Mouse (Mus musculus) limb, embryonic 12.5 days (tissue): Measurements from ENCODE around the gene Taf1a. TPM values are rescaled to one million over a fixed set of nuclear protein-coding genes. Genes with fewer than 3 reads are reported as not detected.

ENCODE experiments used
- polyA plus RNA-seq: library from polyadenylated mRNA; unstranded; fragments of >200 nt; fragmentation: Nextera tagmentation; extraction: Ambion mirVana; gene quantifications from 2 replicates; pipeline ENCODE4 v1.2.1, GENCODE M21; 2016

Gene Taf1a
- polyA plus RNA-seq, 1 experiment from 2014 or later = 22.4 TPM

Other genes starting within 250 kb of the Taf1a start
- 22.1 and 25.3 TPM in 2 replicates for gene Disp1, start 167.5 kb upstream of the Taf1a start, polyA plus RNA-seq
- 63.7 and 71.1 TPM in 2 replicates for gene Aida, start 92.4 kb upstream of the Taf1a start, polyA plus RNA-seq
- gene Brox, start 91.7 kb upstream of the Taf1a start, polyA plus RNA-seq = 38.3 and 39.7 TPM in 2 replicates
- 116 and 133 TPM in 2 replicates for gene Mia3, start 19.4 kb upstream of the Taf1a start, polyA plus RNA-seq
- gene Hhipl2, start 29.2 kb downstream of the Taf1a start, polyA plus RNA-seq = 0.13 and 0.23 TPM in 2 replicates